9 mouse cellular contexts compared by ENCODE assay signal in the genomic region with DNA sequence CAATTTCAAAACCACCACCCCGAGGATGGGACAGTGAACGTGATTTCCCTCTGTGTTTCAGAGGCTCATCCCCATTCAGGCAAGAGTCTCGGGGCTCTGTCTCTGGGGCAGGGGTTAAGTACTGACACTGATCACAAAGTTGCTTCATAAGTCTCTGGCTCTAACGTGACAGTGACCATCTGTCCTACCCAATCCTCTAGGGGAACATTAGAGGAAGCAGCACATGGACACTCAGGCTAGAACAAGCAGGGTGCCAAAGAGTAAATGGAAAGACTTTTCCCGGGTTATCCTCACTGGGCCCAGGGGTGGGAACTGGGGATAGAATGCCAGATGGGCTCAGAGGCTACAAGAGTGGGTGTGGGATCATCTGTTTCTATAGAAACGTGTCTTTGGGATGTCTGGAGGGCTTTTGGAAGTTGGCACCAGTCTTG.
DNase-seq lines count a peak whose midpoint lies in the region; ATAC-seq and TF ChIP-seq lines count a peak whose summit lies in the region.
"Had no signal": no experiment of that assay in that cellular context is flagged by ENCODE, and none has a peak within 500 bp of the region (broad histone marks: within the 10 kb centered on the region; RNA-seq: fewer than 3 reads in every experiment).

No protein-coding gene starts in this region.

- H3K27ac ChIP-seq in forebrain, postnatal 0 days (ENCODE audit: low read depth, low read length) = no peak overlapping the region
- H3K27ac ChIP-seq in forebrain, embryonic 13.5 days = no peak overlapping the region

- no peaks in the 10 kb centered on the region for H3K27me3 ChIP-seq in forebrain, postnatal 0 days (ENCODE audit: insufficient read depth, low read length)
- H3K27me3 ChIP-seq in forebrain, embryonic 13.5 days = no peaks in the 10 kb centered on the region

- H3K4me1 ChIP-seq in forebrain, postnatal 0 days (ENCODE audit: insufficient read depth) = no peaks in the 10 kb centered on the region
- 0 out of 2 replicates have a peak, but pooled peaks cover 5% of the 10 kb centered on the region for H3K4me1 ChIP-seq in forebrain, embryonic 13.5 days

- 66% methylated on average over 6 of the region's 6 CpGs for WGBS in forebrain, postnatal 0 days
- 75% methylated on average over 6 of the region's 6 CpGs for WGBS in forebrain, embryonic 13.5 days

- H3K9ac ChIP-seq in forebrain, postnatal 0 days = no peak overlapping the region
- H3K9ac ChIP-seq in forebrain, embryonic 13.5 days = no peak overlapping the region

- ATAC-seq in forebrain, postnatal 0 days = peak; percentile 63
- no peak for ATAC-seq in forebrain, embryonic 13.5 days

- H3K36me3 ChIP-seq in forebrain, postnatal 0 days (ENCODE audit: insufficient read depth) = no peaks in the 10 kb centered on the region
- no peaks in the 10 kb centered on the region for H3K36me3 ChIP-seq in forebrain, embryonic 13.5 days (ENCODE audit: poor library complexity, severe bottlenecking)

- TF ChIP-seq CTCF in forebrain, postnatal 0 days (IDR thresholded peaks at IDR 0.05; ENCODE audit: low read depth) = no peak

- no peak for DNase-seq in forebrain, postnatal 0 days
- peak; percentile 39 for DNase-seq in 3T3-L1 (ENCODE audit: low read depth, low spot score)
- peak; percentile 78 to 85 for DNase-seq in heart, adult 9 months (ENCODE audit: low spot score in 2 of 2)
- DNase-seq in kidney, postnatal 25 days = peak; percentile 24 to 63
- DNase-seq in adrenal gland, adult 8-10 months = no peak
- no peak for DNase-seq in adrenal gland, adult 2 months
- DNase-seq in urinary bladder, postnatal 4 days (ENCODE audit: low spot score in 2 of 2) = no peak

- no peaks in the 10 kb centered on the region for H3K9me3 ChIP-seq in forebrain, postnatal 0 days (ENCODE audit: low read length)
- H3K9me3 ChIP-seq in forebrain, embryonic 13.5 days (replicated peaks) = no peaks in the 10 kb centered on the region

- H3K4me2 ChIP-seq in forebrain, postnatal 0 days (ENCODE audit: low read depth) = no peak overlapping the region
- H3K4me2 ChIP-seq in forebrain, embryonic 13.5 days = no peak overlapping the region

- H3K4me3 ChIP-seq in forebrain, postnatal 0 days (ENCODE audit: low read depth, low read length) = no peak overlapping the region
- H3K4me3 ChIP-seq in forebrain, embryonic 13.5 days = no peak overlapping the region
- H3K4me3 ChIP-seq: myocyte had no signal

Comparison
In these comparisons a context has a peak if more than half of its experiments do, and no peak if none do; other contexts are left out.
1. DNase-seq: peak in 3T3-L1 (single experiment), heart, adult 9 months (2 of 2) and kidney, postnatal 25 days (2 of 2); none in forebrain, postnatal 0 days (single experiment), adrenal gland, adult 8-10 months (single experiment), adrenal gland, adult 2 months (single experiment) and urinary bladder, postnatal 4 days (0 of 2).